Mouse (Mus musculus) forebrain, postnatal 0 days (tissue): Measurements from ENCODE around the gene Cdh8. TPM values are rescaled to one million over a fixed set of nuclear protein-coding genes. Genes with fewer than 3 reads are reported as not detected.
"Not testable (repeated sequence)": the region's sequence is repeated elsewhere in the genome, so short reads cannot be mapped to it uniquely, and the experiment has no call there.

Experiments
- ATAC-seq: fragments of 200-750 bp; cut with Nextera tagmentation; 2 replicates; pipeline ENCODE4 v1.8.0; 2017; ENCODE audit warnings: mild to moderate bottlenecking, moderate library complexity
- DNase-seq: peaks from one replicate; pipeline ENCODE4 v3.0.0-alpha.2; 2015
- H3K27ac ChIP-seq: fragments of 300-500 bp; sonication (generic); 2 replicates; pipeline ENCODE4 v1.5.1; 2014; ENCODE audit warnings: low read depth, mild to moderate bottlenecking, antibody characterized with exemption, low read length, moderate library complexity, mixed read lengths
- H3K27me3 ChIP-seq: fragments of 300-500 bp; sonication (generic); 2 replicates; pipeline ENCODE4 v1.6.1; 2014; ENCODE audit warnings: mild to moderate bottlenecking, low read length, mixed read lengths; ENCODE audit not compliant: insufficient read depth
- H3K36me3 ChIP-seq: fragments of 300-500 bp; sonication (generic); 2 replicates; pipeline ENCODE4 v1.6.1; 2014; ENCODE audit warnings: mild to moderate bottlenecking, moderate library complexity; ENCODE audit not compliant: insufficient read depth
- H3K4me1 ChIP-seq: fragments of 300-500 bp; sonication (generic); 2 replicates; pipeline ENCODE4 v1.6.1; 2014; ENCODE audit warnings: antibody characterized with exemption; ENCODE audit not compliant: insufficient read depth
- H3K4me2 ChIP-seq: fragments of 300-500 bp; sonication (generic); 2 replicates; pipeline ENCODE4 v1.6.1; 2014; ENCODE audit warnings: low read depth, mild to moderate bottlenecking, moderate library complexity
- H3K4me3 ChIP-seq: fragments of 300-500 bp; sonication (generic); 2 replicates; pipeline ENCODE4 v1.5.1; 2014; ENCODE audit warnings: low read depth, low read length, mixed read lengths
- H3K9ac ChIP-seq: fragments of 300-500 bp; sonication (generic); 2 replicates; pipeline ENCODE4 v1.6.1; 2014; ENCODE audit warnings: mild to moderate bottlenecking
- H3K9me3 ChIP-seq: fragments of 300-500 bp; sonication (generic); 2 replicates; pipeline ENCODE4 v1.6.1; 2016; ENCODE audit warnings: low read length
- CTCF ChIP-seq: sonication (generic); IDR thresholded peaks from 2 replicates; pipeline ENCODE4 v1.5.1; 2016; ENCODE audit warnings: antibody characterized with exemption, control low read depth, low read depth
- WGBS: fragments of 180-500 bp; shearing (Covaris S2); extraction: QIAGEN DNeasy Blood & Tissue Kit; methylation state at CpG from one replicate; pipeline ENCODE4 v1.1.7; 2014; 5-methylcytosine and 5-hydroxymethylcytosine counted together
- polyA plus RNA-seq: library from polyadenylated mRNA; unstranded; fragments of >200 nt; fragmentation: Nextera tagmentation; extraction: Ambion mirVana; gene quantifications from 2 replicates; pipeline ENCODE4 v1.2.1, GENCODE M21; 2015
- total RNA-seq: library from RNA; depleted of rRNA; stranded (reverse); fragments of >200 nt; gene quantifications from 2 replicates; pipeline ENCODE4 v1.2.3, GENCODE M21; 2014

Cdh8 gene
- total and polyA plus RNA-seq, 2 experiments from 2014 or later: 63.1 to 115 TPM

GRCm38 (mm10) chr8:99186879-99187278 lies 229.4 kb downstream of the Cdh8 start:
- TF ChIP-seq CTCF: no peak
- Histone ChIP-seq H3K4me1 (no peaks in the 10 kb centered on the region), H3K9ac (no peak overlapping the region), H3K4me2 (no peak overlapping the region), H3K27me3 (no peaks in the 10 kb centered on the region), H3K36me3 (no peaks in the 10 kb centered on the region), H3K9me3 (no peaks in the 10 kb centered on the region), H3K27ac (no peak overlapping the region), H3K4me3 (no peak overlapping the region)
- WGBS: 95% methylated on average over 5 of the region's 5 CpGs
- ATAC-seq (no peak), DNase-seq (no peak)

DNA sequence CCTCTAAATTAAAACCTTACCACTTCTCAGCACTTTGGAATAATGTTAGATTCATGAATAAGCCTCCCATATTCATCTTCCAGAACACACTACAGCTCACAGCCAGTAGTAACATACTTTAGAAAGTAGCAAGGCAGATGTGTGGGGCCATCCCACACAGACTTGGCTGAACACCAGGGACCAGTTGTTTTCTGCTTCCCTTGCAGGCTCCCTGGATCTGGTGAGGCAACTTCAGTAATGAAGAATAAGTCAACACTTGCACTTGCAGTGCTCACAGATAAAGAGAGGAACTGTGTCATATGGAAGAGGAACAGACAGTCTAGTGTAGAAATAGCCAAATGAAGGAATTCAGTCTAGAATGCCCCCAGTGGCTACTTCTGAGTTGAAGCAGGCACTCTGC lies 232.1 kb downstream of the Cdh8 start:
- TF ChIP-seq CTCF: no peak
- ATAC-seq (no peak), DNase-seq (no peak)
- no peak overlapping the region for H3K27ac ChIP-seq
- no peak overlapping the region for H3K4me3 ChIP-seq
- H3K36me3 ChIP-seq: no peaks in the 10 kb centered on the region
- no peaks in the 10 kb centered on the region for H3K27me3 ChIP-seq
- H3K4me1 ChIP-seq: no peaks in the 10 kb centered on the region
- no peaks in the 10 kb centered on the region for H3K9me3 ChIP-seq
- H3K4me2 ChIP-seq: no peak overlapping the region
- H3K9ac ChIP-seq: no peak overlapping the region

DNA sequence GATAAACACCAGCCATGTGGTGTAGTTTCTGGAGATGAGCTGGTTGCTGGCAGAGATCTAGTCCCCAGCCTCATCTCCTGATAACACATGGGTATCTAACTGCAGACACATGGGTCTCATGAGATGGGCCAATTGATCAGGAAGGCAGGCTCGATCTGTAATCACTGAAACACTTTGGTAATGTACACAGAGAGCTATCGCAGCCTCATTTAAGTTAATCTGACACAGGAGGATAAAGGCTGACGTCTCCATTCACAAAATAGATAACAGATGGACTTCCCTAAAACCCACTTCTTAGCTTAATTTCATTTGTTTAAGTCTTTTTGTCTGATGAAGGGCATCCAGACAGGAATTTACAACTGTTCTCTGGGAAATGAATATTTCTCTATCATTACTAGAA lies 249.3 kb downstream of the Cdh8 start:
- no peak for DNase-seq
- H3K27ac ChIP-seq: no peak overlapping the region
- H3K9ac ChIP-seq: no peak overlapping the region
- H3K27me3 ChIP-seq: no peaks in the 10 kb centered on the region
- WGBS: 64% methylated on average over 3 of the region's 3 CpGs
- no peak overlapping the region for H3K4me3 ChIP-seq
- H3K4me2 ChIP-seq: no peak overlapping the region
- no peak for ATAC-seq
- H3K4me1 ChIP-seq: no peaks in the 10 kb centered on the region
- no peak for TF ChIP-seq CTCF
- no peaks in the 10 kb centered on the region for H3K9me3 ChIP-seq
- no peaks in the 10 kb centered on the region for H3K36me3 ChIP-seq

DNA sequence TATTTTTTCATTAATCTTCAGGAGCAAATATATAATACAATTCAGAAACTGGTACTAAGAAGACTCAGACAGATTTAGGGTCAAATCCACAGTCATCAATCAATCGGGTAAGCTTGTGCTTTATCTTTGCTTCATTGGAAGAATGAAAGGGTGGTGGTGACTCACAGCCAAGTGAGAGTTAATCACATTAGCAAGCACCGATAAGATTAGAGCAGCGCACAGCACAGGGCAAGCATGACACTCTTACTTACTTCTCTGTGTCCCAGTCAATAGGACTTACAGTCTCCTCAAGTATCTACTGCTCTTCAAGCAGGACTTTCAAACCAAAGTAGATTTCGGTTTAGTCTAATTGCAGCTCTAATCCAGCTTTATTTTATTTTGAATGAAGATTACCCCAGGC lies 254.6 kb downstream of the Cdh8 start:
- TF ChIP-seq CTCF: no peak
- H3K27me3 ChIP-seq: no peaks in the 10 kb centered on the region
- no peak for ATAC-seq
- DNase-seq: no peak
- no peaks in the 10 kb centered on the region for H3K9me3 ChIP-seq
- H3K4me3 ChIP-seq: no peak overlapping the region
- no peak overlapping the region for H3K9ac ChIP-seq
- 39% methylated on average over 4 of the region's 4 CpGs for WGBS
- no peak overlapping the region for H3K27ac ChIP-seq
- no peaks in the 10 kb centered on the region for H3K36me3 ChIP-seq
- H3K4me2 ChIP-seq: no peak overlapping the region
- H3K4me1 ChIP-seq: no peaks in the 10 kb centered on the region

- H3K36me3 ChIP-seq: no peaks in the 10 kb centered on the region
These were observed 270.8 kb downstream of the Cdh8 start for GRCm38 (mm10) chr8:99145436-99145835.

GRCm38 (mm10) chr8:99144761-99145160 lies 271.5 kb downstream of the Cdh8 start:
- DNase-seq, H3K4me1 ChIP-seq, ATAC-seq, H3K27ac ChIP-seq, H3K27me3 ChIP-seq, H3K36me3 ChIP-seq, H3K4me3 ChIP-seq, H3K9me3 ChIP-seq, H3K9ac ChIP-seq, H3K4me2 ChIP-seq: not testable (repeated sequence)
- WGBS: 56% methylated on average over 1 of the region's 1 CpGs

More at GRCm38 (mm10) chr8:99145436-99145835, 270.8 kb downstream of the Cdh8 start:
- Histone ChIP-seq H3K9ac (no peak overlapping the region), H3K27me3 (no peaks in the 10 kb centered on the region), H3K4me2 (no peak overlapping the region), H3K4me1 (no peaks in the 10 kb centered on the region), H3K27ac (no peak overlapping the region), H3K9me3 (no peaks in the 10 kb centered on the region), H3K4me3 (no peak overlapping the region)
- no peak for DNase-seq
- no peak for TF ChIP-seq CTCF
- ATAC-seq: no peak
- WGBS: 90% methylated on average over 6 of the region's 6 CpGs

- WGBS: 83% methylated on average over 2 of the region's 2 CpGs
- H3K27ac ChIP-seq: no peak overlapping the region
- H3K4me2 ChIP-seq: no peak overlapping the region
- H3K9ac ChIP-seq: no peak overlapping the region
- H3K4me3 ChIP-seq: no peak overlapping the region
- H3K36me3 ChIP-seq: no peaks in the 10 kb centered on the region
- H3K27me3 ChIP-seq: no peaks in the 10 kb centered on the region
- TF ChIP-seq CTCF: no peak
- no peak for ATAC-seq
- H3K4me1 ChIP-seq: no peaks in the 10 kb centered on the region
- no peak for DNase-seq
- no peaks in the 10 kb centered on the region for H3K9me3 ChIP-seq
These were observed 317.8 kb downstream of the Cdh8 start for GRCm38 (mm10) chr8:99098453-99098852.

DNA sequence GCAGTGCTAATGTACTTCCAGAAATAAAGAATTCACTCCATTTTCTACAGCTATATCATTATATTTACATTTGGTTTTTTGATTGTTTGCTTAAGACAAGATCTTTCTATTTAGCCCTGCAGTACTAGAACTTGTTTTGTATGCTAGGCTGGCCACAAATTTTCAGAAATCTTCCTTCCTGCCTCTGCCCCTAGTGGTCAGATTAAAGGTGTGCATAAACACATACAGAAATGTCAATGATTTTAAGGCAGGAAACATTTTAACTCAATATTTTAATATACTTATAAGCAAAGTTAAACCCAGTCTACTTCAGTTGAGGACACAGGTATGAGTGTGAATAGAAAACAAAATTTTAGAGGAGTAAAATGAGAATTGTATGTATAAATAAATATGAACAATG lies 364.9 kb downstream of the Cdh8 start:
- ATAC-seq (no peak), DNase-seq (no peak)
- H3K27me3 ChIP-seq: no peaks in the 10 kb centered on the region

More for the DNA sequence above, 364.9 kb downstream of the Cdh8 start:
- H3K36me3 ChIP-seq: no peaks in the 10 kb centered on the region
- H3K4me1 ChIP-seq: no peaks in the 10 kb centered on the region
- TF ChIP-seq CTCF: peak; percentile 39
- H3K4me2 ChIP-seq: no peak overlapping the region
- no peak overlapping the region for H3K27ac ChIP-seq
- H3K9ac ChIP-seq: no peak overlapping the region
- no peak overlapping the region for H3K4me3 ChIP-seq
- H3K9me3 ChIP-seq: no peaks in the 10 kb centered on the region
